Mouse (Mus musculus) neural tube, embryonic 15.5 days (tissue): Measurements from ENCODE around the gene Epo. TPM values are rescaled to one million over a fixed set of nuclear protein-coding genes. Genes with fewer than 3 reads are reported as not detected.

Experiments used
- ATAC-seq: fragments of 200-750 bp; cut with Nextera tagmentation; 2 replicates; pipeline ENCODE4 v1.8.0; 2017; ENCODE audit warnings: mild to moderate bottlenecking, moderate TSS enrichment, moderate library complexity; ENCODE audit not compliant: low FRiP score
- H3K27ac ChIP-seq: fragments of 300-500 bp; sonication (generic); replicated peaks from 2 replicates; pipeline ENCODE4 v1.5.1; 2015; ENCODE audit warnings: mild to moderate bottlenecking, inconsistent platforms
- H3K27me3 ChIP-seq: fragments of 300-500 bp; sonication (generic); replicated peaks from 2 replicates; pipeline ENCODE4 v1.6.1; 2015; ENCODE audit warnings: inconsistent platforms
- H3K36me3 ChIP-seq: fragments of 300-500 bp; sonication (generic); 2 replicates; pipeline ENCODE4 v1.6.1; 2015; ENCODE audit warnings: inconsistent platforms
- H3K4me1 ChIP-seq: fragments of 300-500 bp; sonication (generic); 2 replicates; pipeline ENCODE4 v1.6.1; 2015; ENCODE audit warnings: inconsistent platforms
- H3K4me2 ChIP-seq: fragments of 300-500 bp; sonication (generic); 2 replicates; pipeline ENCODE4 v1.6.1; 2015; ENCODE audit warnings: inconsistent platforms, mild to moderate bottlenecking, moderate library complexity
- H3K4me3 ChIP-seq: fragments of 300-500 bp; sonication (generic); replicated peaks from 2 replicates; pipeline ENCODE4 v1.5.1; 2015; ENCODE audit warnings: mild to moderate bottlenecking, inconsistent platforms
- H3K9ac ChIP-seq: fragments of 300-500 bp; sonication (generic); replicated peaks from 2 replicates; pipeline ENCODE4 v1.6.1; 2015; ENCODE audit warnings: mild to moderate bottlenecking, inconsistent platforms
- H3K9me3 ChIP-seq: fragments of 300-500 bp; sonication (generic); replicated peaks from 2 replicates; pipeline ENCODE4 v1.6.1; 2016; ENCODE audit warnings: inconsistent platforms
- WGBS: fragments of 180-500 bp; shearing (Covaris S2); methylation state at CpG from one replicate; pipeline ENCODE4 v1.1.7; 2015; ENCODE audit warnings: mixed read lengths; 5-methylcytosine and 5-hydroxymethylcytosine counted together
- microRNA-seq: library from miRNA; unstranded; fragments of <30 nt; microRNA quantifications from one replicate; pipeline ENCODE4, GENCODE M21; 2017
- polyA plus RNA-seq: library from polyadenylated mRNA; unstranded; fragments of >200 nt; fragmentation: Nextera tagmentation; extraction: Ambion mirVana; gene quantifications from 2 replicates; pipeline ENCODE4 v1.2.1, GENCODE M21; 2015

The Epo gene
- polyA plus RNA-seq, 1 experiment from 2014 or later = not detected

- Histone ChIP-seq H3K9ac (no peak overlapping the region), H3K27me3 (no peaks in the 10 kb centered on the region), H3K9me3 (no peaks in the 10 kb centered on the region), H3K4me3 (no peak overlapping the region), H3K4me1 (no peaks in the 10 kb centered on the region), H3K4me2 (no peak overlapping the region), H3K36me3 (no peaks in the 10 kb centered on the region), H3K27ac (no peak overlapping the region)
- WGBS = 80% methylated on average over 6 of the region's 6 CpGs
- no peak for ATAC-seq
Measured at GRCm38 (mm10) chr5:137455206-137455605, 77.8 kb downstream of the Epo start.

GRCm38 (mm10) chr5:137445536-137445935 is 87.5 kb downstream of the Epo start:
- Histone ChIP-seq H3K9me3 (no peaks in the 10 kb centered on the region), H3K4me1 (no peaks in the 10 kb centered on the region), H3K9ac (no peak overlapping the region), H3K27ac (no peak overlapping the region), H3K4me2 (no peak overlapping the region), H3K36me3 (no peaks in the 10 kb centered on the region), H3K4me3 (no peak overlapping the region), H3K27me3 (no peaks in the 10 kb centered on the region)
- ATAC-seq = no peak

- no peaks in the 10 kb centered on the region for H3K27me3 ChIP-seq
- H3K4me1 ChIP-seq = no peaks in the 10 kb centered on the region
- H3K27ac ChIP-seq = no peak overlapping the region
- H3K4me3 ChIP-seq = no peak overlapping the region
- no peaks in the 10 kb centered on the region for H3K9me3 ChIP-seq
- no peak overlapping the region for H3K4me2 ChIP-seq
- H3K9ac ChIP-seq = no peak overlapping the region
- H3K36me3 ChIP-seq = no peaks in the 10 kb centered on the region
- 84% methylated on average over 11 of the region's 11 CpGs for WGBS
- no peak for ATAC-seq
Measured at GRCm38 (mm10) chr5:137440216-137440855, 92.7 kb downstream of the Epo start.

- peaks cover 7% of the 10 kb centered on the region; the same call in 1 of the 2 replicates for H3K4me1 ChIP-seq
- H3K27ac ChIP-seq = no peak overlapping the region
- no peaks in the 10 kb centered on the region for H3K9me3 ChIP-seq
- H3K36me3 ChIP-seq = no peaks in the 10 kb centered on the region
- no peak for ATAC-seq
- H3K4me3 ChIP-seq = no peak overlapping the region
- no peak overlapping the region for H3K4me2 ChIP-seq
- WGBS = 37% methylated on average over 6 of the region's 6 CpGs
- H3K9ac ChIP-seq = no peak overlapping the region
- no peaks in the 10 kb centered on the region for H3K27me3 ChIP-seq
Measured at GRCm38 (mm10) chr5:137433889-137434288, 99.2 kb downstream of the Epo start.

Small RNAs within 50 kb of the gene (microRNA-seq; reads per million reads assigned to microRNA genes)
- gene Mir6418 = 1.2 reads per million

Other genes with a start within 250 kb of the Epo start
- gene Ache, start 245.7 kb downstream of the Epo start, polyA plus RNA-seq = 98.6 and 103 TPM in 2 replicates
- 29.0 and 29.5 TPM in 2 replicates for gene Ufsp1, start 238.6 kb downstream of the Epo start, polyA plus RNA-seq
- 90.7 and 94.3 TPM in 2 replicates for gene Srrt, start 225.6 kb downstream of the Epo start, polyA plus RNA-seq
- gene Trip6, start 218.8 kb downstream of the Epo start, polyA plus RNA-seq = 14.0 and 26.0 TPM in 2 replicates
- 26.5 and 26.8 TPM in 2 replicates for gene Slc12a9, start 199.6 kb downstream of the Epo start, polyA plus RNA-seq
- 6.9 and 11.5 TPM in 2 replicates for gene Ephb4, start 183.1 kb downstream of the Epo start, polyA plus RNA-seq
- 0.14 and 0.22 TPM in 2 replicates for gene Zan, start 56.2 kb downstream of the Epo start, polyA plus RNA-seq
- 76.5 and 81.6 TPM in 2 replicates for gene Pop7, start 30.7 kb downstream of the Epo start, polyA plus RNA-seq
- gene Gigyf1, start 14.7 kb downstream of the Epo start, polyA plus RNA-seq = 15.7 and 16.7 TPM in 2 replicates
- 503 and 540 TPM in 2 replicates for gene Gnb2, start 268 bp upstream of the Epo start, polyA plus RNA-seq
- gene Actl6b, start 20.3 kb upstream of the Epo start, polyA plus RNA-seq = 203 and 258 TPM in 2 replicates
- 4.2 and 5.3 TPM in 2 replicates for gene Tfr2, start 36.6 kb upstream of the Epo start, polyA plus RNA-seq
- 64.6 and 66.9 TPM in 2 replicates for gene Mospd3, start 67.8 kb upstream of the Epo start, polyA plus RNA-seq
- gene Pcolce, start 80.5 kb upstream of the Epo start, polyA plus RNA-seq = 48.4 and 54.1 TPM in 2 replicates
- gene Fbxo24, start 95.8 kb upstream of the Epo start, polyA plus RNA-seq = 0.09 and 0.17 TPM in 2 replicates
- 16.0 and 27.4 TPM in 2 replicates for gene Lrch4, start 95.9 kb upstream of the Epo start, polyA plus RNA-seq
- gene Gm20605, start 95.9 kb upstream of the Epo start, polyA plus RNA-seq = 7.9 and 9.0 TPM in 2 replicates
- gene Sap25, start 108.1 kb upstream of the Epo start, polyA plus RNA-seq = 5.4 TPM in 2 replicates
- 0.12 and 0.37 TPM in 2 replicates for gene Irs3, start 112.5 kb upstream of the Epo start, polyA plus RNA-seq
- 20.5 and 21.6 TPM in 2 replicates for gene Agfg2, start 151.5 kb upstream of the Epo start, polyA plus RNA-seq
- gene Nyap1, start 208.4 kb upstream of the Epo start, polyA plus RNA-seq = 32.7 and 41.3 TPM in 2 replicates
- gene Tsc22d4, start 212.5 kb upstream of the Epo start, polyA plus RNA-seq = 110 and 134 TPM in 2 replicates
- gene Ppp1r35, start 245.6 kb upstream of the Epo start, polyA plus RNA-seq = 38.2 and 42.3 TPM in 2 replicates